Mouse (Mus musculus): ENCODE measurements around the gene Mrpl19. TPM values are rescaled to one million over a fixed set of nuclear protein-coding genes. Genes with fewer than 3 reads are reported as not detected.

The Mrpl19 gene
- polyA plus RNA-seq, 1 experiment from 2014 or later = 52.4 TPM

DNA sequence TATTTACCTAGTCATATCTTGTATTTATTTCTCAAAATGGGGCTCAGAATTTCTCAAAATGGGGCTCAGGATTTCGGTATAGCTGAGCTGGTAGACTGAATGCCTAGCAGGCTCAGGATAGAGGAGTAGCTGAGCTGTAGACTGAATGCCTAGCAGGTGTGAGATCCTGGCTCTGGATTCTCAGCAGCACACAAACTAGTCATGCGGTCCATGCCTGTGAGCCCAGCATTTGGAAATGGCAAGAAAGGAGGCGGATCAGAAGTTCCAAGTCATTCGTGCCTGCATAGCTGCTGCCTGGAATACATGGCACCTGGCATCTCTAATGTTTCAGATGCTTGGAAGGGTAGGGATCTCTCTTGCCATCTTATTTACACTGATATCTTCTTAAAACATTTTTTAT lies 36.4 kb downstream of the Mrpl19 start:
- no peak overlapping the region for H3K9ac ChIP-seq
- H3K4me1 ChIP-seq = peaks cover 10% of the 10 kb centered on the region
- no peak overlapping the region for H3K27ac ChIP-seq (replicated peaks)
- no peaks in the 10 kb centered on the region for H3K9me3 ChIP-seq
- H3K4me3 ChIP-seq = no peak overlapping the region
- H3K27me3 ChIP-seq (replicated peaks) = no peaks in the 10 kb centered on the region
- ATAC-seq (ENCODE audit: extremely low read depth, insufficient number of reproducible peaks, low FRiP score, low TSS enrichment) = no peak
- H3K4me2 ChIP-seq = no peak overlapping the region
- peaks cover 84% of the 10 kb centered on the region for H3K36me3 ChIP-seq
- WGBS = 87% methylated on average over 4 of the region's 4 CpGs

DNA sequence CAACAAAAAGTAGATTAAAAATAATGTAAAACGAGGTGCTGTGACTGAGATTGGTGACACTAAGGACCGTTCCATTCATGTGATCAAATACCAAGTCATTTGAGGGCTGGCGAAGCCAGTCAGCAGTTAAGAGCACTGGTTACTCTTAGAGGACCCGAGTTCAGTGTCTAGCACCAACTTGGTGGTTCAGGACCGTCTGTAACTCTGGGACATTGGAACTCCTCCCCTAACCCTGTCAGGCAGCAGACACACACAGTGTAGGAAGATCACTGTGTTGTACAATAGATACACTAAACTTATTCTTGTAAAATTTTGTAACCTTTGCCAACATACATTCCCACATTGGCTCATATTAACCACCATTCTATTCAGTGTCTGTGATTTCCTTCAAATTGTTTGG lies 41.5 kb downstream of the Mrpl19 start:
- Histone ChIP-seq H3K36me3 (peaks cover 38% of the 10 kb centered on the region), H3K4me3 (peak overlapping the region; percentile 83), H3K9ac (peak overlapping the region; percentile 93), H3K4me2 (peak overlapping the region; percentile 83), H3K9me3 (no peaks in the 10 kb centered on the region), H3K27ac (replicated peaks) (no peak overlapping the region), H3K4me1 (peaks cover 20% of the 10 kb centered on the region), H3K27me3 (replicated peaks) (no peaks in the 10 kb centered on the region)
- ATAC-seq (ENCODE audit: extremely low read depth, insufficient number of reproducible peaks, low FRiP score, low TSS enrichment) = no peak
- 18% methylated on average over 5 of the region's 5 CpGs for WGBS

DNA sequence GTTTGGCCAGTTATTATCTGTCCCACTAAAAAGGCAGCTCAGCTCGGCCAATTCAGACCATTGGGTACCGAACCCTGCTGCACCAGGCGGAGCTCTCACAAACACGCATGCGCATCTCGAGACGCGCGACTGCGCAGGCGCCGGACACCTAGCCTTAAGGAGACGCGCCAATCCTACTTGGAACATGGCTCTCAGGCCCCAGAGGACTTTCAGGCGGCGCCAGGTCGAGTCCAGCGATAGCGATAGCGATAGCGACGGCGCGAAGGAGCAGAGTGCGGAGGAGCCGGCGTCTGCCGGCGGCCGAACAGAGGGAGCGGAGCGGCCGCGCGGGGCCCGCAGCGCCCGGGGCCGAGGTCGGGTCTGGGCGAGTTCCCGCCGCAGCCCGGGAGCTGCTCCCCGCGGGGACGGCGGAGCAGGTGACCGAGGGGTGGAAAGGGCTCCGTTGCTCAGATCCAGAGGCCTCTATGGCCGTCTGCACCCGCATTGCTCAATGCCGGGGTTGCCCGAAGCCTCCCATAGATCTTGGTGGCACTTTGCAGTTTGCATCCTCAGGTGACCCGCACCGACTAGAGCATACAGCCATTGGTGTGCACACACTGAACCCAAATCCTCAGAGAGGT lies 42.1 kb downstream of the Mrpl19 start, which contains the start of gene Gcfc2:
Gene Gcfc2, plus strand, starts transcription at position 147 of the 620 bp plus-strand sequence.
- Histone ChIP-seq H3K4me3 (peak within 1 kb of the TSS; percentile 83), H3K4me2 (peak within 1 kb of the TSS; percentile 83), H3K27me3 (replicated peaks) (no peaks in the 10 kb centered on the region), H3K4me1 (peaks cover 20% of the 10 kb centered on the region), H3K9me3 (no peaks in the 10 kb centered on the region), H3K36me3 (peaks cover 32% of the 10 kb centered on the region), H3K9ac (peak within 1 kb of the TSS; percentile 93), H3K27ac (replicated peaks) (peak within 1 kb of the TSS; percentile 74)
- peak; percentile 79; the same call in 1 of the 2 replicates for ATAC-seq (ENCODE audit: extremely low read depth, insufficient number of reproducible peaks, low FRiP score, low TSS enrichment)
- WGBS = under 1% methylated on average over 56 of the region's 56 CpGs

DNA sequence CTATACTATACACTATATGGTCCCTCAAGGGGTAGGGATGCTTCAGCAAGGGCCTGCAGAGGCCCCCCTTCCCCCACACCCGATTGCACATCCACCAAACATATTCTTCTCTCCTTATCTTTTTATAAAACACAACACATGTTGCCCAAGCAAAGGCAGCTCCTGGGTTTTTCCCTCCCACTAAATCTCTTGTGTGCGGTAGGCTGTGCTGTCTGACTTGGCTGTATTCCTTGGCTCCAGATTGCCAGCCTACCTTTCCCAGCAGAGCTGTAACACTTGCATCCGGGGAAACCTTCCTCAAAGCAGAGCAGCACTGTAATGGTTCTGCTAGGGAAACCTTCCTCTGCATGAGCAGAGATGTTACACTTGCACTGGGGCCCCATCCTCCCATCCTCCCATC lies 53.6 kb downstream of the Mrpl19 start:
- Histone ChIP-seq H3K4me2 (no peak overlapping the region), H3K4me3 (no peak overlapping the region), H3K27ac (replicated peaks) (no peak overlapping the region), H3K27me3 (replicated peaks) (no peaks in the 10 kb centered on the region), H3K9me3 (no peaks in the 10 kb centered on the region), H3K36me3 (no peaks in the 10 kb centered on the region), H3K4me1 (no peaks in the 10 kb centered on the region), H3K9ac (no peak overlapping the region)
- no peak for ATAC-seq (ENCODE audit: extremely low read depth, insufficient number of reproducible peaks, low FRiP score, low TSS enrichment)
- WGBS = 72% methylated on average over 3 of the region's 3 CpGs

DNA sequence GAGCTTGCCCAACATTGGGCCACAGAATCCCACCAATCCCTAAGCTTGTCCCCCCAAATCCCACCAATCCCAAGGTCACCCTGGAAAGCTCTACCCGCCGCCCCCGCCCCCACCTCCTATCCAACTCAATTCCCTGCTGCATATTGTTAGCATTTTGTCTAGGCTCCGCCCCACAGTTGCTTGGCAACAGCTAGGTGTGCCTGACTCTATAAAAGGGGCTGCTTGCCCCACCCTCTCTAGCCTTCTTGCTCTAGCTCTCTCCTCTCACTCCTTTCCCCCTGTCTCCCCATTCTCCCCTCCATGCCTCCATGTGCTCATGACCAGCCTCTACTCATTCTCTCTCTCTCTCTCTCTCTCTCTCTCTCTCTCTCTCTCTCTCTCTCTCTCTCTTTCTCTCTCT lies 54.0 kb downstream of the Mrpl19 start:
- Histone ChIP-seq H3K9me3 (no peaks in the 10 kb centered on the region), H3K4me3 (no peak overlapping the region), H3K27me3 (replicated peaks) (no peaks in the 10 kb centered on the region), H3K27ac (replicated peaks) (no peak overlapping the region), H3K9ac (no peak overlapping the region), H3K4me2 (no peak overlapping the region), H3K4me1 (no peaks in the 10 kb centered on the region), H3K36me3 (no peaks in the 10 kb centered on the region)
- WGBS = 82% methylated on average over 4 of the region's 4 CpGs
- no peak for ATAC-seq (ENCODE audit: extremely low read depth, insufficient number of reproducible peaks, low FRiP score, low TSS enrichment)

DNA sequence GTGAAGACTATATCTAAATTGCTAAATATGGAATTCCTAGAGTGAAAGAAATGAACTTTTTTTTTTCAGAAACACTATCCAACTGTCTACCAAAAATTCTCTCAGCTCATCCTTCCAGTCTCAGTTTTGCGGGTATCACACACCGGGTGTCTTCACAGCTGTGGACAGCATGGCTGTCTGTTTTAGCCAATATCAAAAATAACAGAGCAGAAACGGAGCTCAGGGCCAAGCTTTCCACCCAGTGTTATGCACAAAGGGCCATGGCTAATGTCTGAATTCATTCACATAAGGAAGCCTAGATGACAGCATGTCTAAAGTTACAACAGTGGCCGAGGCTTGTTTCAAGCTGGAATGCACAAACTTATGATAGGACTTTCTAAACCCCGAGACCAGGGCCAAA lies 54.5 kb downstream of the Mrpl19 start:
- Histone ChIP-seq H3K9ac (no peak overlapping the region), H3K9me3 (no peaks in the 10 kb centered on the region), H3K4me2 (no peak overlapping the region), H3K27ac (replicated peaks) (no peak overlapping the region), H3K4me1 (no peaks in the 10 kb centered on the region), H3K36me3 (no peaks in the 10 kb centered on the region), H3K4me3 (no peak overlapping the region), H3K27me3 (replicated peaks) (no peaks in the 10 kb centered on the region)
- ATAC-seq (ENCODE audit: extremely low read depth, insufficient number of reproducible peaks, low FRiP score, low TSS enrichment) = no peak
- WGBS = 61% methylated on average over 5 of the region's 5 CpGs

DNA sequence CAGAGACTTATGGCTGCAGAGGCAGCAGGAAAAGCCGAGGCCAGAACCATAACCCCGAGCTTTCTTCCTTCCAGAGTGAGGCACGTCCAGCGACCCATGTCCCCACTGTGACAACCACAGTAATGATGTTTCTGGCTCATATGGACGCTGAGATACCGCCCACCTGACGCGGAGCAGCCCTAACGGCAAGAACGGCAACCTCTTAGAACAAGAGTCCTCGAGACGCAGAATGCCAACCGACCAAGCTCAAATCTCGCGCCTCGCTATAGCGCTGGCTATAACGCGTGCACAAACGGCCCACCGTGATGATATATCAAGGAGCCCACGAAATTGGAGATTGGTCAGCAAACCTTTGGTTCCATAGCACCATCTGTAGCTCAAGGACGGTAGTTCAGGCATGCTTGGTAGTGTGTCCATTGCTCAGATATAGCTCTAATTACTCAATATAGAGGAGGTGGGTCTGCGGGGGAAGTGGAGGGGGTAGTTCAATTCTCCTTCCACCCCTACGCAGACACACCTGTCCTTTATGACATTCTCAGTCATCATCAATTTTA lies 55.4 kb downstream of the Mrpl19 start:
- H3K4me1 ChIP-seq = no peaks in the 10 kb centered on the region
- H3K9me3 ChIP-seq = no peaks in the 10 kb centered on the region
- no peak for ATAC-seq (ENCODE audit: extremely low read depth, insufficient number of reproducible peaks, low FRiP score, low TSS enrichment)
- WGBS = 76% methylated on average over 25 of the region's 25 CpGs
- no peak overlapping the region for H3K4me2 ChIP-seq
- no peak overlapping the region for H3K27ac ChIP-seq (replicated peaks)
- no peaks in the 10 kb centered on the region for H3K27me3 ChIP-seq (replicated peaks)
- H3K4me3 ChIP-seq = no peak overlapping the region
- no peak overlapping the region for H3K9ac ChIP-seq
- no peaks in the 10 kb centered on the region for H3K36me3 ChIP-seq

Other genes with a start within 250 kb of the Mrpl19 start
- 4.8 and 5.1 TPM in 2 replicates for gene Gcfc2, start 42.3 kb downstream of the Mrpl19 start, polyA plus RNA-seq (2015; fragmentation: Nextera tagmentation; extraction: Ambion mirVana)
- gene Eva1a, start 75.1 kb upstream of the Mrpl19 start, polyA plus RNA-seq (2015; fragmentation: Nextera tagmentation; extraction: Ambion mirVana) = 6.9 and 7.9 TPM in 2 replicates